Mouse (Mus musculus) liver, embryonic 14.5 days (tissue): Measurements from ENCODE around the gene Gnpnat1. TPM values are rescaled to one million over a fixed set of nuclear protein-coding genes. Genes with fewer than 3 reads are reported as not detected.
"Not testable (repeated sequence)": the region's sequence is repeated elsewhere in the genome, so short reads cannot be mapped to it uniquely, and the experiment has no call there.

ENCODE experiments used
- ATAC-seq: fragments of 200-750 bp; cut with Nextera tagmentation; 2 replicates; pipeline ENCODE4 v1.8.0; 2017; ENCODE audit warnings: moderate number of reproducible peaks, mild to moderate bottlenecking, moderate library complexity; ENCODE audit not compliant: insufficient read depth
- DNase-seq, 3 experiments: peaks; one replicate each; pipeline ENCODE4 v3.0.0-alpha.2; 2012 to 2013; ENCODE audit warnings: low read depth in 3 of 3, low spot score in 3 of 3
- H3K27ac ChIP-seq: fragments of 300-500 bp; sonication (generic); 2 replicates; pipeline ENCODE4 v1.5.1; 2014; ENCODE audit warnings: moderate library complexity, mild to moderate bottlenecking, control low read depth, inconsistent platforms
- H3K27me3 ChIP-seq: fragments of 300-500 bp; sonication (generic); 2 replicates; pipeline ENCODE4 v1.6.1; 2014; ENCODE audit warnings: mild to moderate bottlenecking, low read length, moderate library complexity; ENCODE audit not compliant: control insufficient read depth, insufficient read depth
- H3K36me3 ChIP-seq: fragments of 300-500 bp; sonication (generic); replicated peaks from 2 replicates; pipeline ENCODE4 v1.6.1; 2014; ENCODE audit warnings: low read depth; ENCODE audit not compliant: control insufficient read depth, insufficient read depth
- H3K4me1 ChIP-seq, 2 experiments: fragments of 200-500 bp in 1 of 2; fragments of 300-500 bp in 1 of 2; sonication (generic) in 1 of 2; replicated peaks; 2 replicates each; pipeline ENCODE4 v1.6.1; 2012 to 2014; ENCODE audit warnings: antibody characterized with exemption in 1 of 2, inconsistent platforms in 1 of 2, low read length in 1 of 2; ENCODE audit not compliant: control insufficient read depth in 2 of 2, insufficient read depth in 2 of 2
- H3K4me2 ChIP-seq: fragments of 300-500 bp; sonication (generic); 2 replicates; pipeline ENCODE4 v1.6.1; 2014; ENCODE audit warnings: low read depth, mild to moderate bottlenecking, control low read depth, moderate library complexity
- H3K4me3 ChIP-seq, 2 experiments: fragments of 200-500 bp in 1 of 2; fragments of 300-500 bp in 1 of 2; sonication (generic) in 1 of 2; 2 replicates each; pipeline ENCODE4 v1.5.1; 2012 to 2014; ENCODE audit warnings: low read depth in 2 of 2, low read length in 2 of 2, mild to moderate bottlenecking in 2 of 2, control low read depth in 1 of 2, inconsistent platforms in 1 of 2, moderate library complexity in 1 of 2; ENCODE audit not compliant: insufficient read depth in 1 of 2
- H3K9ac ChIP-seq: fragments of 300-500 bp; sonication (generic); replicated peaks from 2 replicates; pipeline ENCODE4 v1.6.1; 2014; ENCODE audit warnings: mild to moderate bottlenecking, control low read depth, moderate library complexity
- H3K9me3 ChIP-seq: fragments of 300-500 bp; sonication (generic); 2 replicates; pipeline ENCODE4 v1.6.1; 2016; ENCODE audit warnings: low read length, mixed read lengths; ENCODE audit not compliant: control insufficient read depth
- CTCF ChIP-seq: IDR thresholded peaks from 2 replicates; pipeline ENCODE4 v1.5.1; 2016; ENCODE audit warnings: antibody characterized with exemption, low read depth, control low read depth
- EP300 ChIP-seq: IDR thresholded peaks from 2 replicates; pipeline ENCODE4 v1.6.1; 2016; ENCODE audit warnings: antibody characterized with exemption, low read depth
- whole genome bisulfite sequencing: fragments of 180-500 bp; shearing (Covaris S2); extraction: QIAGEN DNeasy Blood & Tissue Kit; methylation state at CpG from one replicate; pipeline ENCODE4 v1.1.7; 2014; ENCODE audit not compliant: insufficient replicate concordance; 5-methylcytosine and 5-hydroxymethylcytosine counted together
- polyA plus RNA-seq, 2 experiments: library from polyadenylated mRNA; depleted of rRNA in 1 of 2; stranded (reverse) in 1 of 2; unstranded in 1 of 2; fragments of >200 nt; fragmentation: Nextera tagmentation in 1 of 2; extraction: Ambion mirVana in 1 of 2; gene quantifications; 2 replicates each; pipeline versions ENCODE4 v1.2.1 to v1.2.3; 2012 to 2014

Gene Gnpnat1
- polyA plus RNA-seq (2012; rRNA removed) (5.4 and 8.9 TPM in 2 replicates), polyA plus RNA-seq (2014; fragmentation: Nextera tagmentation; extraction: Ambion mirVana) (30.4 and 31.0 TPM in 2 replicates)

DNA sequence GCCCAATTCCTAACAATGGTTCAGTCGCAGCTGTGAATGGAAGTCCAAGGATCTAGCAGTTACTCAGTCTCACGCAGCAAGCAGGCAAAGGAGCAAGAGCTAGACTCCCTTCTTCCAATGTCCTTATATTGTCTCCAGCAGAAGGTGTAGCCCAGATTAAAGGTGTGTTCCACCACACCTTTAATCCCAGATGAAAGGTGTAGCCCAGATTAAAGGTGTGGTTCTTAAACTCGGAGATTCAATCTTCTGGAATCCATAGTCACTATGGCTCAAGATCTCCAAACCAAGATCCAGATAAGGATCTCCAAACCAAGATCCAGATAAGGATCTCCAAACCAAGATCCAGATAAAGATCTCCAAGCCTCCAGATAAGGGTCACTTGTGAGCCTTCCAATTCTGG lies at the start of gene Gnpnat1:
Gene Gnpnat1, minus strand, starts transcription at position 101 of the 400 bp plus-strand sequence.
- not testable (repeated sequence) for H3K27me3 ChIP-seq, H3K9me3 ChIP-seq, H3K27ac ChIP-seq, DNase-seq, ATAC-seq, H3K36me3 ChIP-seq, H3K4me2 ChIP-seq, H3K9ac ChIP-seq, H3K4me3 ChIP-seq, H3K4me1 ChIP-seq
- 75% methylated on average over 2 of the region's 3 CpGs for WGBS

DNA sequence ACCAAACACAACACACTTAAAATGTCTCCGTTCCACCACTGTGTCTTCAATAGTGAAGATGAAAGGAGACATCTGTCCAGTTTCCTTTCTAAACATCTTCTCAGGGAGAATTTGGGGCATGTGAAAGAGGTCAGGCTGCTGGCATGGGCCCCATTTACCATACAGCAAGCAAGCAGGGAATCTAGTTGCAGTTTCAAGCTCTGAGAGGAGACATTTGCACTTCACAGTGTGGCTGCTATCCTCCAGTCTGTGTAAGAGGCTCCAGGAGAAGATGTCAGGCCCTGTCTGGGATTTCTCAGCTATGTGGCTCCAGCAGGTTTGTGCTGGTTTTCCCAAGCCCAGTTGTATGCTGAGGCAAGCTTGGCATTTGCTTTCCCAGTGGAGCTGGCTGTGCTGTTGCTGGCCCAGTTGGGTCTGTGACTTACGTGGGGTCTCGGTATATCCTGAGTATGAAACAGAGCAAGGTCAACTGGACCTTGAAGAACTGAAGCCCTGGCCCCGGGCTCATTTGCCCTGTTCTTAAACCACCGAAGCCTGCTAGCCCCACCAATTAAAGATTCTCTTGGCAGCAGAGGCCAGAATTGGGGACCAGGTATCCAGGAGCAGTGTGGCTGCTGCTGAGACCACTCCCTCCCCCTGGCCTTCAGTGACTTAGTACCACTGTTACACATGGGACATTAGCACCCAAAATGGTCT lies 49.0 kb upstream of the Gnpnat1 start:
- Histone ChIP-seq H3K9me3 (no peaks in the 10 kb centered on the region), H3K36me3 (no peaks in the 10 kb centered on the region), H3K4me3 (no peak overlapping the region), H3K9ac (no peak overlapping the region), H3K4me1 (peaks cover 0 to 35% of the 10 kb centered on the region in 2 experiments; a peak in 3 of 4 replicates), H3K4me2 (no peak overlapping the region), H3K27ac (no peak overlapping the region), H3K27me3 (no peaks in the 10 kb centered on the region)
- WGBS = 70% methylated on average over 5 of the region's 5 CpGs
- DNase-seq (no peak), ATAC-seq (no peak)
- TF ChIP-seq CTCF (no peak), EP300 (no peak)

DNA sequence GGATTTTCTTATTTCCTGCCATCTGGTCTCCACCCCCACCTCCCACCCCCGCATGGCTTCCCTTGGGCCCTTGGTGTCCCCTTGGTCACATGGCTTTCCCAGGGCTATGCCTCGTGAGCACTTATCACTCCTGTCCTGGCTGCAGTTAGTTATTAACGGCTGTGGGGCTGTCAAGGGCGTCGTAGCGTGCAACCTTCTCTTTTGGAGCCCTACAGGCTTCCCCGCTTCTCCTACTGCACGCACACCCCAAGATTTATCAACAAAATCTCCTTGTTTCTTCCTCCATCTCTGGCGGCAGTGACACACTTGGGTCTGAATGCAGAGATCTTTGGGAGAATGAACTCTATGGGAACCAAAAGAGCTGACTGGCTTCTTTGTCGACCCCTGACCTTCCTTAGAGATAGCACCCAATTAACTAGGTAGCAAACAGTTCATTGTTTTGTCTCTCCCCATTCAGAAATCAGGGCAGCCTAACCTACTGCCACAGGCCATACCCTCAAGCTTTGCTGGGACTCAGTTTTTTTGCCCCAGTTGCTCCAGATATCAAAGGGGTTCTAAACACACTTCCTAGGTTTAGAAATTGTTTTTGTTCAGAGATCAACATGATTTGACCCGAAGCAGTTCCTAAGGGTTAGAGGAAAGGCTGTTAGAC lies 48.3 kb upstream of the Gnpnat1 start:
- Histone ChIP-seq H3K36me3 (no peaks in the 10 kb centered on the region), H3K27ac (no peak overlapping the region), H3K9ac (no peak overlapping the region), H3K27me3 (no peaks in the 10 kb centered on the region), H3K4me2 (no peak overlapping the region), H3K9me3 (no peaks in the 10 kb centered on the region), H3K4me3 (no peak overlapping the region), H3K4me1 (peaks cover 0 to 35% of the 10 kb centered on the region in 2 experiments; a peak in 3 of 4 replicates)
- TF ChIP-seq CTCF (no peak), EP300 (no peak)
- 7% methylated on average over 11 of the region's 11 CpGs for WGBS
- ATAC-seq (peak; percentile 74), DNase-seq (peak in 2 of 3 experiments; percentile 14 to 23)

DNA sequence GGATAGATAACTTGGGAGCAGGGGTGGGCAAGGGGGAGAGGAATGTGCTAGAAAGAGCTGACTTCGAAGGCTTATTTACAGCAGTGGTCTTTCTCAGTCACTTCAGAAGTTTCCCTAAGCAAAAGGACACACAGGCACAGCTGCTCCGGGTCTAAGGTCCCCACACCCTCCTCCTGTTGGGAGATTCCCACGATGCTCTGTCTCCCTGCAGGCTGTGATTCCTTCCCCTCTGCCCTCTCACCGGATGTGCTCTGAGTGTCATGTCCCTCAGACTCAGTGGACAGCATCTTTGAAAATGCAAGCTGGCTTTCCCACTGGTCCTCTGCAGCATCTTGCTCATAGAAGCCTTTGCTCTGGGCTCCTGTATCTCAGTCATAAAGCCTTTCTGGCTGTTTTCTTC lies 47.4 kb upstream of the Gnpnat1 start:
- Histone ChIP-seq H3K9ac (no peak overlapping the region), H3K4me3 (no peak overlapping the region), H3K36me3 (no peaks in the 10 kb centered on the region), H3K27ac (no peak overlapping the region), H3K27me3 (no peaks in the 10 kb centered on the region), H3K9me3 (no peaks in the 10 kb centered on the region), H3K4me1 (peaks cover 0 to 35% of the 10 kb centered on the region in 2 experiments; a peak in 3 of 4 replicates), H3K4me2 (no peak overlapping the region)
- TF ChIP-seq CTCF = no peak
- no peak for TF ChIP-seq EP300
- WGBS = 32% methylated on average over 4 of the region's 4 CpGs
- ATAC-seq (no peak), DNase-seq (no peak)

DNA sequence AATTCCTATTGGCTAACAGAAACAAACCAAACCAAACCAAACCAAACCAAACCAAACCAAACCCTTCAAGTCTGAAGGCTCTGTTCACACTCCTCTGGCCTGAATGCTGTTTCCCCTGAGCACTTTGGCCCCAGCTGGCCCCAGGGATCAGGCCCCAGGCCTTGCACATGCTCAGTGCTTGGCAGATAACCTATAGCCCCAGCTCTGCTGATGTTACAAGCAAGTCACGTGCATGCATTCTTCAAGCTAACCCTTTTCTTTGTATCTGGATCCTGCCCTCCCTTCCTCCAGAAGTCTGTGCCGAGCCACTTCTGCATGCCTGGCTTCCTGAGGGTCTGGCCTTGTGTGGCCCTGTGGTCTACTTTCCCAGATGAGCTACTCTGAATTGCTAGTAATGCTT lies 46.4 kb upstream of the Gnpnat1 start:
- DNase-seq (peak in 1 of 3 experiments; percentile 11), ATAC-seq (peak; percentile 47; the same call in 1 of the 2 replicates)
- H3K36me3 ChIP-seq = no peaks in the 10 kb centered on the region
- no peak for TF ChIP-seq CTCF
- TF ChIP-seq EP300 = no peak
- no peak overlapping the region for H3K27ac ChIP-seq
- H3K9me3 ChIP-seq = no peaks in the 10 kb centered on the region
- peaks cover 0 to 34% of the 10 kb centered on the region in 2 experiments; a peak in 3 of 4 replicates for H3K4me1 ChIP-seq
- no peaks in the 10 kb centered on the region for H3K27me3 ChIP-seq
- H3K4me3 ChIP-seq = no peak overlapping the region
- H3K9ac ChIP-seq = no peak overlapping the region
- WGBS = 8% methylated on average over 2 of the region's 2 CpGs
- H3K4me2 ChIP-seq = no peak overlapping the region
